In genomic region chr2:72175536-72175935, GRCm38 (mm10) we compare ENCODE assay signal across 16 mouse cellular contexts.
DNase-seq lines count a peak whose midpoint lies in the region; ATAC-seq and TF ChIP-seq lines count a peak whose summit lies in the region.
"Had no signal": no experiment of that assay in that cellular context is flagged by ENCODE, and none has a peak within 500 bp of the region (broad histone marks: within the 10 kb centered on the region; RNA-seq: fewer than 3 reads in every experiment).

No protein-coding gene starts in this region.

- H3K36me3 ChIP-seq in heart, embryonic 14.5 days (ENCODE audit: control insufficient read depth, insufficient read depth, low read length): no peaks in the 10 kb centered on the region
- H3K36me3 ChIP-seq in liver, embryonic 13.5 days: no peaks in the 10 kb centered on the region
- H3K36me3 ChIP-seq: embryonic facial prominence, embryonic 13.5 days; forebrain, embryonic 12.5 days; hindbrain, embryonic 15.5 days; midbrain, embryonic 13.5 days had no signal

- peak overlapping the region; percentile 56 for H3K9ac ChIP-seq in heart, embryonic 14.5 days (ENCODE audit: low read length)
- H3K9ac ChIP-seq in liver, embryonic 13.5 days: no peak overlapping the region
- H3K9ac ChIP-seq: embryonic facial prominence, embryonic 13.5 days; forebrain, embryonic 12.5 days; hindbrain, embryonic 15.5 days; midbrain, embryonic 13.5 days had no signal

- TF ChIP-seq POLR2A in cerebellum, adult 2 months (IDR thresholded peaks at IDR 0.05; ENCODE audit: borderline replicate concordance, insufficient read depth, low read length): no peak

- peak; percentile 30 to 33 for DNase-seq in cerebellum, adult 2 months
- DNase-seq in cerebellum, postnatal 4 days (ENCODE audit: low spot score in 2 of 2): no peak
- no peak for DNase-seq in heart, postnatal 25 days (ENCODE audit: low spot score)
- DNase-seq in liver, embryonic 13.5 days: no peak
- no peak for DNase-seq in liver
- peak; percentile 39 for DNase-seq in telencephalon, adult 2 months (ENCODE audit: low read depth, low spot score)
- no peak for DNase-seq in kidney, postnatal 4 days
- DNase-seq: lung, adult 18-20 months; right cerebral cortex, postnatal 4 days; thymus, postnatal 14 days had no signal

- H3K4me1 ChIP-seq in cerebellum, adult 2 months (ENCODE audit: control insufficient read depth, insufficient read depth, low read length): peaks cover 15% of the 10 kb centered on the region; the same call in 1 of the 2 replicates
- peaks cover 15 to 27% of the 10 kb centered on the region in 2 experiments for H3K4me1 ChIP-seq in heart, embryonic 14.5 days (ENCODE audit: control insufficient read depth in 2 of 2, insufficient read depth in 2 of 2, low read length in 2 of 2)
- peaks cover 46% of the 10 kb centered on the region for H3K4me1 ChIP-seq in liver, embryonic 13.5 days (replicated peaks)

- no peak overlapping the region for H3K4me3 ChIP-seq in cerebellum, adult 2 months (replicated peaks; ENCODE audit: insufficient read depth, low read depth, low read length)
- no peak overlapping the region for H3K4me3 ChIP-seq in heart, embryonic 14.5 days (ENCODE audit: control insufficient read depth in 1 of 2, insufficient read depth in 1 of 2, low read depth in 1 of 2, low read length in 2 of 2)
- H3K4me3 ChIP-seq in liver, embryonic 13.5 days (replicated peaks): no peak overlapping the region
- H3K4me3 ChIP-seq: embryonic facial prominence, embryonic 13.5 days; forebrain, embryonic 12.5 days; hindbrain, embryonic 15.5 days; midbrain, embryonic 13.5 days had no signal

- intact Hi-C loops in heart, postnatal 25 days (cut with DNase I): no loop called here

- ATAC-seq in heart, embryonic 14.5 days (ENCODE audit: insufficient number of reproducible peaks, insufficient read depth, low FRiP score, low read depth): no peak
- no peak for ATAC-seq in liver, embryonic 13.5 days (ENCODE audit: low read depth)
- ATAC-seq: midbrain, embryonic 13.5 days had no signal

- no peaks in the 10 kb centered on the region for H3K9me3 ChIP-seq in heart, embryonic 14.5 days (ENCODE audit: control insufficient read depth, low read length)
- H3K9me3 ChIP-seq in liver, embryonic 13.5 days (replicated peaks): no peaks in the 10 kb centered on the region
- H3K9me3 ChIP-seq: embryonic facial prominence, embryonic 13.5 days; forebrain, embryonic 12.5 days; hindbrain, embryonic 15.5 days; midbrain, embryonic 13.5 days had no signal

- H3K4me2 ChIP-seq in heart, embryonic 14.5 days (ENCODE audit: low read length): 0 out of 2 replicates have a peak overlapping the region, but pooled peaks have one; percentile 19
- no peak overlapping the region for H3K4me2 ChIP-seq in liver, embryonic 13.5 days
- H3K4me2 ChIP-seq: embryonic facial prominence, embryonic 13.5 days; forebrain, embryonic 12.5 days; hindbrain, embryonic 15.5 days; midbrain, embryonic 13.5 days had no signal

- H3K27me3 ChIP-seq in cerebellum, adult 2 months (ENCODE audit: control insufficient read depth, insufficient read depth, low read length): no peaks in the 10 kb centered on the region
- H3K27me3 ChIP-seq in heart, embryonic 14.5 days (ENCODE audit: control insufficient read depth, insufficient read depth, low read length): no peaks in the 10 kb centered on the region
- H3K27me3 ChIP-seq in liver, embryonic 13.5 days: no peaks in the 10 kb centered on the region
- H3K27me3 ChIP-seq: embryonic facial prominence, embryonic 13.5 days; hindbrain, embryonic 15.5 days; midbrain, embryonic 13.5 days had no signal

- 21% methylated on average over 7 of the region's 7 CpGs for WGBS in cerebellum, adult 2 months
- WGBS in heart, embryonic 14.5 days: 47% methylated on average over 7 of the region's 7 CpGs
- 63% methylated on average over 7 of the region's 7 CpGs for WGBS in liver, embryonic 13.5 days (ENCODE audit: insufficient replicate concordance)

- TF ChIP-seq CTCF in cerebellum, adult 2 months (IDR thresholded peaks at IDR 0.05; ENCODE audit: borderline replicate concordance, insufficient read depth, low read depth, low read length): 0 out of 2 replicates have a peak, but pooled peaks have one; percentile 9

- peak overlapping the region; percentile 35; the same call in 1 of the 2 replicates for H3K27ac ChIP-seq in cerebellum, adult 2 months (ENCODE audit: insufficient read depth, low read length)
- peak overlapping the region in 1 of 2 experiments; percentile 58; a peak in 2 of 4 replicates for H3K27ac ChIP-seq in heart, embryonic 14.5 days (replicated peaks in 1 of 2; ENCODE audit: control insufficient read depth in 1 of 2, insufficient read depth in 1 of 2, low read depth in 2 of 2, low read length in 2 of 2)
- peak overlapping the region; percentile 58; the same call in 1 of the 2 replicates for H3K27ac ChIP-seq in liver, embryonic 13.5 days
- H3K27ac ChIP-seq: embryonic facial prominence, embryonic 13.5 days; forebrain, embryonic 12.5 days; hindbrain, embryonic 15.5 days; macrophage; midbrain, embryonic 13.5 days had no signal

Comparison
In these comparisons a context has a peak if more than half of its experiments do, and no peak if none do; other contexts are left out.
1. DNase-seq: peak in cerebellum, adult 2 months (2 of 2) and telencephalon, adult 2 months (single experiment); none in cerebellum, postnatal 4 days (0 of 2), heart, postnatal 25 days (single experiment), liver, embryonic 13.5 days (single experiment), liver (single experiment) and kidney, postnatal 4 days (0 of 2).